Mouse (Mus musculus): ENCODE data around the gene Treh.

DNA sequence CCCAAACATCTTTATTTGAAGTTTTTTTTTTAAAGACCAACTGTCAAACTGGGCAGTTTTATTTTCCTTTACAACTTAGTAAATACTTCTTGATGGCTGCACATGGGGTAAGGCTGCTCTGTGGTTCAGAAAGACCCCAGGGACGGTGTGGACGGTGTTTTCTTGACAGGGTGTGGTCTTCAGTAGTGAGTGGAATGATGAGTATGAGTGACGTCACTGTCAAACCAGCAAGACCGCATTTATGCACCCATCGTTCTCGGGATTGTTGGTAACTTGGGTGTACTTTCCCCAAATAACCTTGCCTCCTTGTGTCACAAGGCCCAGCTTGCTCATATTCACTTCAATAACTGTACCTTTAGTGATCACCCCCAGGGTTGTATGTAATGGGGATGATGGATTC, 9.3 kb upstream of the Treh start:
- TF ChIP-seq CTCF (IDR thresholded peaks at IDR 0.05; ENCODE audit: borderline replicate concordance, extremely low read depth, insufficient read depth, insufficient read length) (no peak), POLR2A (IDR thresholded peaks at IDR 0.05; ENCODE audit: borderline replicate concordance, extremely low read depth, insufficient read depth, insufficient read length, poor library complexity, severe bottlenecking) (no peak)

Data from brain, embryonic 14.5 days (tissue).